Mouse (Mus musculus): ENCODE measurements around the gene Phb2. TPM values are rescaled to one million over a fixed set of nuclear protein-coding genes. Genes with fewer than 3 reads are reported as not detected.

Gene Phb2
- polyA plus RNA-seq, 1 experiment from 2014 or later, result 237 TPM

- ATAC-seq, result no peak
- Histone ChIP-seq H3K4me3 (ENCODE audit: low read depth, low read length) (no peak overlapping the region), H3K27ac (ENCODE audit: low read depth, low read length) (no peak overlapping the region), H3K9me3 (replicated peaks; ENCODE audit: control insufficient read depth, low read length) (no peaks in the 10 kb centered on the region), H3K27me3 (replicated peaks; ENCODE audit: control insufficient read depth, insufficient read depth, low read length) (no peaks in the 10 kb centered on the region), H3K4me1 (ENCODE audit: control insufficient read depth, insufficient read depth, low read length) (no peaks in the 10 kb centered on the region), H3K9ac (ENCODE audit: low read length) (no peak overlapping the region), H3K36me3 (ENCODE audit: control insufficient read depth, insufficient read depth, low read length) (peaks cover 53% of the 10 kb centered on the region), H3K4me2 (ENCODE audit: low read length) (no peak overlapping the region)
- DNase-seq (ENCODE audit: low spot score), result no peak
- whole genome bisulfite sequencing, result 85% methylated on average over 11 of the region's 11 CpGs
These were observed 12.1 kb upstream of the Phb2 start for GRCm38 (mm10) chr6:124699962-124700610.

GRCm38 (mm10) chr6:124701338-124701737, 10.8 kb upstream of the Phb2 start:
- no peak overlapping the region for H3K9ac ChIP-seq (ENCODE audit: low read length)
- H3K4me3 ChIP-seq (ENCODE audit: low read depth, low read length), result no peak overlapping the region
- no peak overlapping the region for H3K27ac ChIP-seq (ENCODE audit: low read depth, low read length)
- no peaks in the 10 kb centered on the region for H3K9me3 ChIP-seq (replicated peaks; ENCODE audit: control insufficient read depth, low read length)
- peaks cover 65% of the 10 kb centered on the region for H3K36me3 ChIP-seq (ENCODE audit: control insufficient read depth, insufficient read depth, low read length)
- no peak overlapping the region for H3K4me2 ChIP-seq (ENCODE audit: low read length)
- WGBS, result 81% methylated on average over 8 of the region's 8 CpGs
- DNase-seq (ENCODE audit: low spot score) (peak; percentile 21), ATAC-seq (0 out of 2 replicates have a peak, but pooled peaks have one; percentile 25)
- H3K4me1 ChIP-seq (ENCODE audit: control insufficient read depth, insufficient read depth, low read length), result no peaks in the 10 kb centered on the region
- H3K27me3 ChIP-seq (replicated peaks; ENCODE audit: control insufficient read depth, insufficient read depth, low read length), result no peaks in the 10 kb centered on the region

- no peak overlapping the region for H3K4me3 ChIP-seq (ENCODE audit: low read depth, low read length)
- DNase-seq (ENCODE audit: low spot score), result no peak
- 93% methylated on average over 17 of the region's 17 CpGs for WGBS
- H3K9ac ChIP-seq (ENCODE audit: low read length), result no peak overlapping the region
- H3K9me3 ChIP-seq (replicated peaks; ENCODE audit: control insufficient read depth, low read length), result no peaks in the 10 kb centered on the region
- 0 out of 2 replicates have a peak, but pooled peaks have one; percentile 18 for ATAC-seq
- no peaks in the 10 kb centered on the region for H3K27me3 ChIP-seq (replicated peaks; ENCODE audit: control insufficient read depth, insufficient read depth, low read length)
- no peak overlapping the region for H3K27ac ChIP-seq (ENCODE audit: low read depth, low read length)
- H3K4me1 ChIP-seq (ENCODE audit: control insufficient read depth, insufficient read depth, low read length), result no peaks in the 10 kb centered on the region
- peaks cover 67% of the 10 kb centered on the region for H3K36me3 ChIP-seq (ENCODE audit: control insufficient read depth, insufficient read depth, low read length)
- no peak overlapping the region for H3K4me2 ChIP-seq (ENCODE audit: low read length)
These were observed 9.9 kb upstream of the Phb2 start for GRCm38 (mm10) chr6:124702102-124702783.

- Histone ChIP-seq H3K4me3 (ENCODE audit: low read depth, low read length) (no peak overlapping the region), H3K27me3 (replicated peaks; ENCODE audit: control insufficient read depth, insufficient read depth, low read length) (no peaks in the 10 kb centered on the region), H3K36me3 (ENCODE audit: control insufficient read depth, insufficient read depth, low read length) (peaks cover 72% of the 10 kb centered on the region), H3K4me2 (ENCODE audit: low read length) (no peak overlapping the region), H3K4me1 (ENCODE audit: control insufficient read depth, insufficient read depth, low read length) (no peaks in the 10 kb centered on the region), H3K9ac (ENCODE audit: low read length) (no peak overlapping the region), H3K9me3 (replicated peaks; ENCODE audit: control insufficient read depth, low read length) (no peaks in the 10 kb centered on the region), H3K27ac (ENCODE audit: low read depth, low read length) (no peak overlapping the region)
- DNase-seq (ENCODE audit: low spot score), result peak; percentile 68
- 50% methylated on average over 3 of the region's 3 CpGs for WGBS
- ATAC-seq, result peak; percentile 72
These were observed 9.4 kb upstream of the Phb2 start for GRCm38 (mm10) chr6:124702784-124703103.

- 81% methylated on average over 7 of the region's 7 CpGs for WGBS
These were observed 8.3 kb upstream of the Phb2 start for GRCm38 (mm10) chr6:124703789-124704188.

GRCm38 (mm10) chr6:124704417-124704816, 7.7 kb upstream of the Phb2 start:
- ATAC-seq, result no peak
- Histone ChIP-seq H3K4me2 (ENCODE audit: low read length) (no peak overlapping the region), H3K9ac (ENCODE audit: low read length) (no peak overlapping the region), H3K27me3 (replicated peaks; ENCODE audit: control insufficient read depth, insufficient read depth, low read length) (no peaks in the 10 kb centered on the region), H3K4me1 (ENCODE audit: control insufficient read depth, insufficient read depth, low read length) (no peaks in the 10 kb centered on the region), H3K4me3 (ENCODE audit: low read depth, low read length) (no peak overlapping the region), H3K36me3 (ENCODE audit: control insufficient read depth, insufficient read depth, low read length) (peaks cover 75% of the 10 kb centered on the region), H3K9me3 (replicated peaks; ENCODE audit: control insufficient read depth, low read length) (no peaks in the 10 kb centered on the region), H3K27ac (ENCODE audit: low read depth, low read length) (no peak overlapping the region)
- WGBS, result 95% methylated on average over 2 of the region's 2 CpGs
- no peak for DNase-seq (ENCODE audit: low spot score)

More at GRCm38 (mm10) chr6:124703789-124704188, 8.3 kb upstream of the Phb2 start:
- no peak overlapping the region for H3K9ac ChIP-seq (ENCODE audit: low read length)
- H3K4me2 ChIP-seq (ENCODE audit: low read length), result no peak overlapping the region
- no peak overlapping the region for H3K4me3 ChIP-seq (ENCODE audit: low read depth, low read length)
- no peak overlapping the region for H3K27ac ChIP-seq (ENCODE audit: low read depth, low read length)
- no peaks in the 10 kb centered on the region for H3K9me3 ChIP-seq (replicated peaks; ENCODE audit: control insufficient read depth, low read length)
- no peaks in the 10 kb centered on the region for H3K4me1 ChIP-seq (ENCODE audit: control insufficient read depth, insufficient read depth, low read length)
- H3K27me3 ChIP-seq (replicated peaks; ENCODE audit: control insufficient read depth, insufficient read depth, low read length), result no peaks in the 10 kb centered on the region
- peaks cover 77% of the 10 kb centered on the region for H3K36me3 ChIP-seq (ENCODE audit: control insufficient read depth, insufficient read depth, low read length)
- ATAC-seq (no peak), DNase-seq (ENCODE audit: low spot score) (no peak)

GRCm38 (mm10) chr6:124706061-124706627, 6.0 kb upstream of the Phb2 start:
- no peak overlapping the region for H3K9ac ChIP-seq (ENCODE audit: low read length)
- no peak overlapping the region for H3K4me2 ChIP-seq (ENCODE audit: low read length)
- no peak overlapping the region for H3K27ac ChIP-seq (ENCODE audit: low read depth, low read length)
- peaks cover 6% of the 10 kb centered on the region for H3K4me1 ChIP-seq (ENCODE audit: control insufficient read depth, insufficient read depth, low read length)
- no peak overlapping the region for H3K4me3 ChIP-seq (ENCODE audit: low read depth, low read length)
- ATAC-seq (no peak), DNase-seq (ENCODE audit: low spot score) (no peak)
- H3K36me3 ChIP-seq (ENCODE audit: control insufficient read depth, insufficient read depth, low read length), result peaks cover 65% of the 10 kb centered on the region
- 87% methylated on average over 5 of the region's 5 CpGs for WGBS
- no peaks in the 10 kb centered on the region for H3K27me3 ChIP-seq (replicated peaks; ENCODE audit: control insufficient read depth, insufficient read depth, low read length)
- no peaks in the 10 kb centered on the region for H3K9me3 ChIP-seq (replicated peaks; ENCODE audit: control insufficient read depth, low read length)

- H3K27ac ChIP-seq (ENCODE audit: low read depth, low read length), result no peak overlapping the region
- 91% methylated on average over 10 of the region's 10 CpGs for WGBS
- H3K9me3 ChIP-seq (replicated peaks; ENCODE audit: control insufficient read depth, low read length), result no peaks in the 10 kb centered on the region
- no peak for DNase-seq (ENCODE audit: low spot score)
- no peak for ATAC-seq
- no peak overlapping the region for H3K4me3 ChIP-seq (ENCODE audit: low read depth, low read length)
- peaks cover 17% of the 10 kb centered on the region for H3K4me1 ChIP-seq (ENCODE audit: control insufficient read depth, insufficient read depth, low read length)
- H3K27me3 ChIP-seq (replicated peaks; ENCODE audit: control insufficient read depth, insufficient read depth, low read length), result no peaks in the 10 kb centered on the region
- H3K4me2 ChIP-seq (ENCODE audit: low read length), result no peak overlapping the region
- no peak overlapping the region for H3K9ac ChIP-seq (ENCODE audit: low read length)
- peaks cover 43% of the 10 kb centered on the region for H3K36me3 ChIP-seq (ENCODE audit: control insufficient read depth, insufficient read depth, low read length)
These were observed 3.7 kb upstream of the Phb2 start for GRCm38 (mm10) chr6:124708289-124708889.

GRCm38 (mm10) chr6:124712918-124713317, 782 bp downstream of the Phb2 start:
- no peak overlapping the region for H3K27ac ChIP-seq (ENCODE audit: low read depth, low read length)

More at GRCm38 (mm10) chr6:124712918-124713317, 782 bp downstream of the Phb2 start:
- no peak for ATAC-seq
- Histone ChIP-seq H3K4me3 (ENCODE audit: low read depth, low read length) (peak overlapping the region; percentile 98), H3K4me1 (ENCODE audit: control insufficient read depth, insufficient read depth, low read length) (peaks cover 18% of the 10 kb centered on the region), H3K4me2 (ENCODE audit: low read length) (peak overlapping the region; percentile 99), H3K36me3 (ENCODE audit: control insufficient read depth, insufficient read depth, low read length) (peaks cover 42% of the 10 kb centered on the region), H3K27me3 (replicated peaks; ENCODE audit: control insufficient read depth, insufficient read depth, low read length) (no peaks in the 10 kb centered on the region), H3K9me3 (replicated peaks; ENCODE audit: control insufficient read depth, low read length) (no peaks in the 10 kb centered on the region), H3K9ac (ENCODE audit: low read length) (peak overlapping the region; percentile 95)
- no peak for DNase-seq (ENCODE audit: low spot score)
- WGBS, result 21% methylated on average over 11 of the region's 11 CpGs

Data from forebrain, embryonic 14.5 days (tissue).